Mouse (Mus musculus) spleen, postnatal 0 days (tissue): ENCODE measurements around the gene Zdhhc18. TPM values are rescaled to one million over a fixed set of nuclear protein-coding genes. Genes with fewer than 3 reads are reported as not detected.

Source experiments
- polyA plus RNA-seq: library from polyadenylated mRNA; unstranded; fragments of >200 nt; fragmentation: Nextera tagmentation; extraction: Ambion mirVana; gene quantifications from 2 replicates; pipeline ENCODE4 v1.2.1, GENCODE M21; 2015

The Zdhhc18 gene
- 4.0 and 4.4 TPM in 2 replicates for polyA plus RNA-seq

GRCm38 (mm10) chr4:133649989-133650699 lies at the start of gene Zdhhc18:
TSS of gene Zdhhc18 (minus strand) at chr4:133650154.

GRCm38 (mm10) chr4:133671881-133672844 lies 22.2 kb upstream of the Zdhhc18 start, which contains the start of gene Pigv:
TSS of gene Pigv (minus strand) at chr4:133672647.

DNA sequence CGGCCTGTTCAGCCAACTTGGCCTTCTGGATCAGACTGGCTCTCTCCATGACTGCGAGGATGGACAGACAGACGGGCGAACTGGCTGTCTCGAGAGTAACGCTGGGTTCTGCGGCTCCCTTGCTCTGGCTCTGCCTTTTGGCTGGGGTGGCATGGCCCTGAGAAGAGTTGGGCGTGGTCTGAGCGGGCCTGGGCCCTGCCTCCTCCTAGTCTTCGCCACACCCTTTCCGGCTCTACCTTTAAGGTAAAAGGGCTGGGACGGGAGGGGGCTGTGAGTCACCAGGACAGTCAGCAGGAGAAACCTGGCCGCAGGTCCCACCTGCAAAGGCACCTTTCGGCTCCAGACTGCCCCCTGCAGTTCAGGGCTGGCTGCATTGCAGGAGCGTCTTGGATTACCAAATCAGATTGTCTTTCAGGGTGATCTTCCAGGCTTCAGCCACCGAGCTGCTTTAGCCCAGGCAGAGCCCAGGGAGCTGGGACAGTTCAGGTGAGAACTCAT lies 48.2 kb downstream of the Zdhhc18 start, which contains the start of gene Sfn:
Sfn (minus strand) TSS at position 448 of the 498 bp plus-strand sequence.

DNA sequence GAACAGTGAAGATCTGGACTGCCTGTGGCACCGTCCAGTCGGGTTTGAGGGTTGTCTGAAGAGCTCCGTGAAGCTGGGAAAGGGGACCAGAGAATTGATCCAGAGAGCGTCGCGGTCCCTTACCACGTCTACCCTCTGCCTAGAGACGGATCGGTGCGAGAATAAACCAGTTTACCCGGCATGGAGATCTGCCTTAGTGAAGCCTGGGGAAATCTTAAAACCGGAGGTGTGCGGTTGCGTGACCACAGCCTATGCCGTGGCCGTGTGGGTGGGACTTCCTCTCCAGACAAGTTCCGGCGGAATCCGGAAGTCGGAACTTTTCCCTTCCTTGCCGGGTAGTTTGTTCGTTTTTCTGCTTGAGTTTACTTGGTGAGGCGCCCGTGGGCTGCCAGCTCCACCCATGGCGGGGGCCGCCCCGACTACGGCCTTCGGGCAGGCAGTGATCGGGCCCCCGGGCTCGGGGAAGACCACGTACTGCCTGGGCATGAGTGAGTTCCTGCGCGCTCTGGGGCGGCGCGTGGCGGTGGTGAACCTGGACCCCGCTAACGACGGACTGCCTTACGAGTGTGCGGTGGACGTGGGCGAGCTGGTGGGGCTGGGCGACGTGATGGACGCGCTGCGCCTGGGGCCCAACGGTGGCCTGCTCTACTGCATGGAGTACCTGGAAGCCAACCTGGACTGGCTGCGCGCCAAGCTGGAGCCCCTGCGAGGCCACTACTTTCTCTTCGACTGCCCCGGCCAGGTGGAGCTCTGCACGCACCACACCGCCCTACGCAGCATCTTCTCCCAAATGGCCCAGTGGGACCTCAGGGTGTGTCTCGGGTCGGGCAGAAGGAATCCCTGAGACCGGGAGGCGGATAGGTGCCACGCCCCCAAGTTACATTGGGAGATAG lies 65.6 kb downstream of the Zdhhc18 start, which contains the start of gene Gpn2:
Gpn2 (plus strand) TSS at position 304 of the 893 bp plus-strand sequence.

GRCm38 (mm10) chr4:133574070-133574842 lies 75.7 kb downstream of the Zdhhc18 start, which contains the start of gene Gpatch3:
TSS of gene Gpatch3 (plus strand) at chr4:133574745.

Other genes starting within 250 kb of the Zdhhc18 start
- gene Tent5b, start 170.0 kb downstream of the Zdhhc18 start, polyA plus RNA-seq = 0.30 and 0.58 TPM in 2 replicates
- 0.40 and 0.47 TPM in 2 replicates for gene Trnp1, start 151.6 kb downstream of the Zdhhc18 start, polyA plus RNA-seq
- gene Kdf1, start 131.2 kb downstream of the Zdhhc18 start, polyA plus RNA-seq = 0.17 and 0.23 TPM in 2 replicates
- 151 and 160 TPM in 2 replicates for gene Nudc, start 104.2 kb downstream of the Zdhhc18 start, polyA plus RNA-seq
- gene Nr0b2, start 96.8 kb downstream of the Zdhhc18 start, polyA plus RNA-seq = 2.6 and 3.6 TPM in 2 replicates
- 5.0 and 5.6 TPM in 2 replicates for gene Gpatch3, start 75.4 kb downstream of the Zdhhc18 start, polyA plus RNA-seq
- 11.5 and 12.3 TPM in 2 replicates for gene Gpn2, start 65.8 kb downstream of the Zdhhc18 start, polyA plus RNA-seq
- 1.5 and 1.6 TPM in 2 replicates for gene Sfn, start 48.0 kb downstream of the Zdhhc18 start, polyA plus RNA-seq
- gene Pigv, start 22.5 kb upstream of the Zdhhc18 start, polyA plus RNA-seq = 9.5 and 11.0 TPM in 2 replicates
- 14.8 and 16.8 TPM in 2 replicates for gene Arid1a, start 106.6 kb upstream of the Zdhhc18 start, polyA plus RNA-seq
- 78.2 and 78.6 TPM in 2 replicates for gene Rps6ka1, start 237.6 kb upstream of the Zdhhc18 start, polyA plus RNA-seq